Mouse (Mus musculus) heart, embryonic 15.5 days (tissue): ENCODE measurements at regions not wholly inside any gene's neighbourhood (a gene's known extent, or its start where the extent isn't known, plus 50 kb on each side); places are given as distances from the start of the nearest gene placed in this dataset.
A peak's percentile ranks its signal among the peaks of the same experiment; 100 is the strongest.

ENCODE experiments used
- ATAC-seq: fragments of 200-750 bp; cut with Nextera tagmentation; replicated peaks from 2 replicates; pipeline ENCODE4 v1.8.0; 2017; ENCODE audit warnings: low read depth, moderate TSS enrichment; ENCODE audit not compliant: insufficient number of reproducible peaks, insufficient read depth, low FRiP score
- H3K27ac ChIP-seq: fragments of 300-500 bp; sonication (generic); 2 replicates; pipeline ENCODE4 v1.5.1; 2015; ENCODE audit warnings: mild to moderate bottlenecking, inconsistent platforms
- H3K27me3 ChIP-seq: fragments of 300-500 bp; sonication (generic); 2 replicates; pipeline ENCODE4 v1.6.1; 2015; ENCODE audit warnings: inconsistent platforms
- H3K36me3 ChIP-seq: fragments of 300-500 bp; sonication (generic); 2 replicates; pipeline ENCODE4 v1.6.1; 2015; ENCODE audit warnings: mild to moderate bottlenecking, inconsistent platforms
- H3K4me1 ChIP-seq: fragments of 300-500 bp; sonication (generic); replicated peaks from 2 replicates; pipeline ENCODE4 v1.6.1; 2015; ENCODE audit warnings: inconsistent platforms
- H3K4me2 ChIP-seq: fragments of 300-500 bp; sonication (generic); 2 replicates; pipeline ENCODE4 v1.6.1; 2015; ENCODE audit warnings: inconsistent platforms, mild to moderate bottlenecking, moderate library complexity
- H3K4me3 ChIP-seq: fragments of 300-500 bp; sonication (generic); 2 replicates; pipeline ENCODE4 v1.5.1; 2015; ENCODE audit warnings: mild to moderate bottlenecking, inconsistent platforms
- H3K9ac ChIP-seq: fragments of 300-500 bp; sonication (generic); 2 replicates; pipeline ENCODE4 v1.6.1; 2015; ENCODE audit warnings: mild to moderate bottlenecking, inconsistent platforms
- H3K9me3 ChIP-seq: fragments of 300-500 bp; sonication (generic); replicated peaks from 2 replicates; pipeline ENCODE4 v1.6.1; 2016; ENCODE audit warnings: inconsistent platforms
- whole genome bisulfite sequencing: fragments of 180-500 bp; shearing (Covaris S2); methylation state at CpG from one replicate; pipeline ENCODE4 v1.1.7; 2015; ENCODE audit warnings: mixed read lengths; 5-methylcytosine and 5-hydroxymethylcytosine counted together

GRCm38 (mm10) chr3:39889222-39889621 is 641.9 kb upstream of the Intu start:
- Histone ChIP-seq H3K9ac (no peak overlapping the region), H3K9me3 (no peaks in the 10 kb centered on the region), H3K27ac (no peak overlapping the region), H3K4me2 (no peak overlapping the region), H3K27me3 (no peaks in the 10 kb centered on the region), H3K4me1 (peaks cover 5% of the 10 kb centered on the region; the same call in 1 of the 2 replicates), H3K4me3 (no peak overlapping the region), H3K36me3 (no peaks in the 10 kb centered on the region)
- 78% methylated on average over 2 of the region's 2 CpGs for WGBS
- ATAC-seq: no peak

GRCm38 (mm10) chr3:39898961-39899360 is 632.1 kb upstream of the Intu start:
- no peak overlapping the region for H3K9ac ChIP-seq
- H3K4me3 ChIP-seq: no peak overlapping the region
- no peaks in the 10 kb centered on the region for H3K9me3 ChIP-seq
- peaks cover 4% of the 10 kb centered on the region; the same call in 1 of the 2 replicates for H3K4me1 ChIP-seq
- no peaks in the 10 kb centered on the region for H3K27me3 ChIP-seq
- ATAC-seq: no peak
- no peak overlapping the region for H3K4me2 ChIP-seq
- WGBS: 28% methylated on average over 5 of the region's 5 CpGs
- H3K27ac ChIP-seq: 0 out of 2 replicates have a peak overlapping the region, but pooled peaks have one; percentile 24
- H3K36me3 ChIP-seq: no peaks in the 10 kb centered on the region

- Histone ChIP-seq H3K36me3 (no peaks in the 10 kb centered on the region), H3K27me3 (no peaks in the 10 kb centered on the region), H3K4me3 (no peak overlapping the region), H3K9me3 (no peaks in the 10 kb centered on the region), H3K27ac (no peak overlapping the region), H3K4me1 (peaks cover 4% of the 10 kb centered on the region; the same call in 1 of the 2 replicates), H3K9ac (no peak overlapping the region), H3K4me2 (no peak overlapping the region)
- ATAC-seq: no peak
- 45% methylated on average over 2 of the region's 2 CpGs for WGBS
Measured at GRCm38 (mm10) chr3:39900207-39900606, 630.9 kb upstream of the Intu start.

- H3K9ac ChIP-seq: no peak overlapping the region
- no peaks in the 10 kb centered on the region for H3K36me3 ChIP-seq
- no peak overlapping the region for H3K4me3 ChIP-seq
- no peak for ATAC-seq
- no peaks in the 10 kb centered on the region; the same call in 1 of the 2 replicates for H3K4me1 ChIP-seq
- 43% methylated on average over 3 of the region's 3 CpGs for WGBS
- H3K4me2 ChIP-seq: no peak overlapping the region
- H3K27me3 ChIP-seq: no peaks in the 10 kb centered on the region
- no peaks in the 10 kb centered on the region for H3K9me3 ChIP-seq
- no peak overlapping the region for H3K27ac ChIP-seq
Measured at GRCm38 (mm10) chr3:39904377-39904776, 626.7 kb upstream of the Intu start.

GRCm38 (mm10) chr3:39908676-39909362 is 622.3 kb upstream of the Intu start:
- no peak overlapping the region for H3K9ac ChIP-seq
- H3K9me3 ChIP-seq: no peaks in the 10 kb centered on the region
- no peak overlapping the region for H3K27ac ChIP-seq
- ATAC-seq: no peak
- WGBS: 68% methylated on average over 4 of the region's 4 CpGs
- no peaks in the 10 kb centered on the region for H3K4me1 ChIP-seq
- no peak overlapping the region for H3K4me2 ChIP-seq
- no peak overlapping the region for H3K4me3 ChIP-seq
- H3K36me3 ChIP-seq: no peaks in the 10 kb centered on the region
- no peaks in the 10 kb centered on the region for H3K27me3 ChIP-seq

GRCm38 (mm10) chr3:39909642-39910041 is 621.4 kb upstream of the Intu start:
- H3K4me3 ChIP-seq: no peak overlapping the region
- H3K4me1 ChIP-seq: no peaks in the 10 kb centered on the region
- no peak for ATAC-seq
- no peaks in the 10 kb centered on the region for H3K9me3 ChIP-seq
- no peak overlapping the region for H3K9ac ChIP-seq
- H3K27me3 ChIP-seq: no peaks in the 10 kb centered on the region
- no peaks in the 10 kb centered on the region for H3K36me3 ChIP-seq
- no peak overlapping the region for H3K4me2 ChIP-seq
- 78% methylated on average over 1 of the region's 1 CpGs for WGBS
- H3K27ac ChIP-seq: no peak overlapping the region

GRCm38 (mm10) chr3:39918601-39919000 is 612.5 kb upstream of the Intu start:
- H3K9ac ChIP-seq: no peak overlapping the region
- H3K4me3 ChIP-seq: no peak overlapping the region
- no peaks in the 10 kb centered on the region for H3K27me3 ChIP-seq
- H3K9me3 ChIP-seq: no peaks in the 10 kb centered on the region
- no peak overlapping the region for H3K4me2 ChIP-seq
- H3K4me1 ChIP-seq: no peaks in the 10 kb centered on the region
- WGBS: 85% methylated on average over 2 of the region's 2 CpGs
- H3K27ac ChIP-seq: no peak overlapping the region
- H3K36me3 ChIP-seq: no peaks in the 10 kb centered on the region
- no peak for ATAC-seq

GRCm38 (mm10) chr3:39925436-39925835 is 605.6 kb upstream of the Intu start:
- 78% methylated on average over 3 of the region's 3 CpGs for WGBS
- Histone ChIP-seq H3K27me3 (no peaks in the 10 kb centered on the region), H3K36me3 (no peaks in the 10 kb centered on the region), H3K4me1 (no peaks in the 10 kb centered on the region), H3K9ac (no peak overlapping the region), H3K27ac (no peak overlapping the region), H3K4me2 (no peak overlapping the region), H3K9me3 (no peaks in the 10 kb centered on the region), H3K4me3 (no peak overlapping the region)
- ATAC-seq: no peak

GRCm38 (mm10) chr3:39928421-39928820 is 602.7 kb upstream of the Intu start:
- Histone ChIP-seq H3K4me1 (no peaks in the 10 kb centered on the region), H3K27ac (no peak overlapping the region), H3K4me2 (no peak overlapping the region), H3K4me3 (no peak overlapping the region), H3K27me3 (no peaks in the 10 kb centered on the region), H3K9me3 (no peaks in the 10 kb centered on the region), H3K9ac (no peak overlapping the region), H3K36me3 (no peaks in the 10 kb centered on the region)
- 89% methylated on average over 2 of the region's 2 CpGs for WGBS
- ATAC-seq: no peak

GRCm38 (mm10) chr3:39933372-39933771 is 597.7 kb upstream of the Intu start:
- WGBS: 90% methylated on average over 3 of the region's 3 CpGs
- H3K4me3 ChIP-seq: no peak overlapping the region
- H3K9ac ChIP-seq: no peak overlapping the region
- H3K9me3 ChIP-seq: no peaks in the 10 kb centered on the region
- H3K4me1 ChIP-seq: no peaks in the 10 kb centered on the region
- no peak overlapping the region for H3K4me2 ChIP-seq
- H3K27me3 ChIP-seq: no peaks in the 10 kb centered on the region
- H3K27ac ChIP-seq: no peak overlapping the region
- H3K36me3 ChIP-seq: no peaks in the 10 kb centered on the region
- ATAC-seq: no peak

- Histone ChIP-seq H3K4me1 (no peaks in the 10 kb centered on the region), H3K4me2 (no peak overlapping the region), H3K27ac (no peak overlapping the region), H3K9ac (no peak overlapping the region), H3K27me3 (no peaks in the 10 kb centered on the region), H3K36me3 (no peaks in the 10 kb centered on the region), H3K4me3 (no peak overlapping the region), H3K9me3 (no peaks in the 10 kb centered on the region)
- 89% methylated on average over 3 of the region's 3 CpGs for WGBS
- ATAC-seq: no peak
Measured at GRCm38 (mm10) chr3:39937719-39938278, 593.3 kb upstream of the Intu start.

- 62% methylated on average over 3 of the region's 3 CpGs for WGBS
- Histone ChIP-seq H3K27ac (no peak overlapping the region), H3K9me3 (no peaks in the 10 kb centered on the region), H3K4me1 (no peaks in the 10 kb centered on the region), H3K4me2 (no peak overlapping the region), H3K27me3 (no peaks in the 10 kb centered on the region), H3K4me3 (no peak overlapping the region), H3K36me3 (no peaks in the 10 kb centered on the region), H3K9ac (no peak overlapping the region)
- ATAC-seq: peak; percentile 35; the same call in 1 of the 2 replicates
Measured at GRCm38 (mm10) chr3:39944581-39944980, 586.5 kb upstream of the Intu start.
